Mouse (Mus musculus) spleen, adult 12 weeks (tissue): ENCODE data around the gene Cep57l1.
"Not testable (repeated sequence)": the region's sequence is repeated elsewhere in the genome, so short reads cannot be mapped to it uniquely, and the experiment has no call there.

Experiments used
- DNase-seq: peaks from one replicate; pipeline ENCODE4 v3.0.0; 2022; ENCODE audit warnings: low spot score

Cep57l1 gene

DNA sequence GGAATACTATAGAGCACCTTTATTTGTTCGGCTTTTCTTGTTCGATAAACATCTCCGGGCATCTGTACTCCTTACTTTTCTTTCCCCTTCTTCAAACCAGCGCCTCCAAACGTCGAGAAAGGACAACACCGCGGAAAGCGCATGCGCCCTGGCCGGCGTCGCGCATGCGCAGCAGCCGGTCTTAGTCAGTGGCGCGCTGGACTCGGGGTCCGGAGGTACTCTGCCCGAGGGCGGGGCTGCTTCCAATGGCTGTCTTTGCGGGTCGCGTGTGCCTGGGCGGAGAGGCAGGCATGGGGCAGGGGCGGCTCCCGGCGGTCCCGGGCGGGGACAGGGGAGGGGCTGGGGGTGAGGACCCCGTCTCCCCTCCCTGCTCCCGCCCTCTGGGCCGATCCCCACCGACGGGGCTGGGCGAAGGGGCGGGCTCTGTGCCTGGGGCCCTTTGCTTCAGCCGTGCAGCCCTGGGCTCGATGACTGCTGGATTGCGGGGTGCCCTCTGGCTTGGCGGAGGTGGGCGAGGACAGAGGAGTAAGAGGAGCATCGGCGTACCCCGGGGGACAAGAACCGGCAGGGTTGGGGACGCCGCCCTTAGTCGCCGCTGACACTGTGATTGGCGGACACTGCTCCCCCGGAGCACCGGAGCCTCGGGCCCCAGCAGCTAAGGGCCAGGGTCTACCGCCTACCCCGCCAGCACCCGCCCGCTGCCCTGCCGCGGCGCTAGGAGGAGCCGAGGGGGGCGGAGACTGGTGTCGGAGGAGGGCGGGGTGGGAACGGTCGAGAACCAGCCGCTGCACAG lies at the start of gene Cep57l1, which contains the start of gene Sesn1:
Gene Cep57l1, minus strand, starts transcription at position 101 of the 793 bp plus-strand sequence.
Gene Sesn1, plus strand, starts transcription at position 165 of the 793 bp plus-strand sequence.
- DNase-seq = peak; percentile 88

GRCm38 (mm10) chr10:41848721-41849120 lies 39.0 kb upstream of the Cep57l1 start:
- DNase-seq = no peak

DNA sequence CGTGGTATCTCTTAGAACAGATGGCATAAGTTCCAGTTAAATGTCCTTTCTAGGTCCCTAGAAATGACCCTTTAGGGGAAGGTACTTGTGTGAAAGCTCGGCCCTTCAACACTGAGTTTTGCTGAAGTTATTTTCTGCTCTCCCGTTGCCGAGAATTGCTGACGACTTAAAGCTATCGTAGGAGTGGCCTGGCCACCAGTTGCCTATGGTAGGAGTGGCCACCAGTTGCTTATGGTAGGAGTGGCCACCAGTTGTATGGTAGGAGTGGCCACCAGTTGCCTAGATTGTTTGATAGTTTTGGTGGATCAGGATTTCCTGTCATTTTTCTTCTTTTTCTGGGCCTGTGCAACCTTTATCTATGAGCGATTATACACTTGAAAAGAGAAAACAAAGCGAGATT lies 38.1 kb upstream of the Cep57l1 start:
- DNase-seq = no peak

- DNase-seq = no peak
These were observed 29.2 kb upstream of the Cep57l1 start for GRCm38 (mm10) chr10:41838911-41839310.

GRCm38 (mm10) chr10:41834131-41834530 lies 24.5 kb upstream of the Cep57l1 start:
- no peak for DNase-seq

DNA sequence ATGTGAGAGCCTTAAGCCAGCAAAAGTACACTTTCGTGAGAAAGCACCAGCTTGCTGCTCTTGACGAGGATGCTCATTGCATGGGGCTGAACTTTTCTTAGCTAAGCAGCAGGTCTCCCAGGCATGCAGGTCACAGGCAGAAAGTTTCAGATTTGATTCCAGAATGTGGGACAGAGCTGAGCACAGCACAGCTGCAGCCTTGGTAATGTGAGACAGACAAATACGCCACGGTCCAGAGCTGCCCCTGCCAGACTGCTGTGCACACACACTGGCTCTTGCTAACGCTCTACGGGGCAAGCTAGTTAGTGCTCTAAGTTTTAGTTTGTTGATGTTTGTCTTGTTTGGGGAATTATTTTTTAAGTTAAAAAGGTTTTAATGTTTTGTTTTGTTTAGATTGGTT lies 22.5 kb upstream of the Cep57l1 start:
- no peak for DNase-seq

- DNase-seq = peak; percentile 41
These were observed 21.3 kb upstream of the Cep57l1 start for GRCm38 (mm10) chr10:41830851-41831522.

GRCm38 (mm10) chr10:41830445-41830844 lies 20.8 kb upstream of the Cep57l1 start:
- no peak for DNase-seq

DNA sequence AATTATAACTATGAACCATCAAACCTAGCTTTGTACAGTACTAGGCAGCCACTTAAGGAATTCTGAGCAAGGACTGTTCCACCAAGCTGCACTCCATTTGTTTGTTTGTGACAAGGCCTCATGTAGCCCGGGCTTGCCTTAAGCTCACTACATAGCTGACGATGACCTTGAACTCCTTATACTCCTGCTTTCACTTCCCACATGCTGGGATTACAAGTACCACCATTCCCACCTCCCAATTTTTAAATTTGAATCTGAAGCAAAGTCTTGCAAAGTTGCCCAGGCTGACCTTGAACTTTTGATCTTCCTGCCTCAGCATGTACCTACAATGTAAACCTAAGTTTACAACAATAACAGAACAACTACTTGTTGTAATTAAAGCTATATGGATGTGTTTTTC lies 20.3 kb upstream of the Cep57l1 start:
- no peak for DNase-seq

DNA sequence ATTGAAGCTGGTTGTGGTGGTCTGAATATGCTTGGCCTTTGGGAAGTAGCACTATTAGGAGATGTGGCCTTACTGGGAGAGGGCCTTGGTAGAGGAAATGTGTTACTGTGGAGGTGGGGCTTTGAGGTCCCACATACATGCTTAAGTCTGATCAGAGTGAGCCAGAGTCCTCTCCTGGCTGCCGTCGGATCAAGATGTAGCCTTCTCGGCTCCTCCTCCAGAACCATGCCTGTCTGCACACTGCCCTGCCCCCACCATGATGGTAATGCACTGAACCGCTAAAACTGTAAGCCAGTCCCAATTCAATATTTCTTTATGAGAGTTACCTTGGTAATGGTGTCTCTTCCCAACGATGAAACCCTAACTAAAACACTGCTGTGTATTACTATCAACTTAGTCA lies 19.5 kb upstream of the Cep57l1 start:
- DNase-seq = no peak

GRCm38 (mm10) chr10:41827784-41828183 lies 18.1 kb upstream of the Cep57l1 start:
- DNase-seq = no peak

DNA sequence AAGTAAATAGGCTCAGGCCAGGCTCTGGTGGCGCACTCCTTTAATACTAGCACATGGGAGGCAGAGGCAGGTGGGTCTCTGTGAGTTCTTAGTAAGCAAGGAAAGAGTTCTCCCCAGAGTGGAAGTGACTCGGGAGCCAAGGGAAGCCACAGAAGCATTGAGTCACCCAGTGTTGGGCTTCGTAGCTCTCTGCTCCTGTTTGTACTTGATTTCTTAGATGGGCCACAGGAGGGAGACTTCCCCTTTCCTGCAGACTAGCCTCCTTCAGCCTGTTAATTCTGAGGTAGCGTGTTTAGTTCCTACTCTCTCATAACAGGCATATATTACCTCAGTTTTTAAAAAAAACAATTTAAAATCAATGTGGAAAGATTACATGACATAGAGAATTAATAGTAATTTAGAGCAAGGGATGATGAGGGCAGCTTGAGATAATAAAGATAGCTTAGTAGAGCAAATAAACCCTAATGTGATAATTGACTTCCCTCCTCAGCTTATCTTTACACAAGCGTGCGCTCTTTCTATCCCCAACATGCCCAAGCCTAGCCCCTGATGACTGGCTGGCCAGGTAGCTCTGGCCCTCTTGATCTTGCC lies 16.9 kb upstream of the Cep57l1 start:
- no peak for DNase-seq

- DNase-seq = no peak
These were observed 16.3 kb upstream of the Cep57l1 start for GRCm38 (mm10) chr10:41825996-41826395.

GRCm38 (mm10) chr10:41825041-41825440 lies 15.4 kb upstream of the Cep57l1 start:
- no peak for DNase-seq

GRCm38 (mm10) chr10:41823916-41824315 lies 14.2 kb upstream of the Cep57l1 start:
- DNase-seq = no peak

DNA sequence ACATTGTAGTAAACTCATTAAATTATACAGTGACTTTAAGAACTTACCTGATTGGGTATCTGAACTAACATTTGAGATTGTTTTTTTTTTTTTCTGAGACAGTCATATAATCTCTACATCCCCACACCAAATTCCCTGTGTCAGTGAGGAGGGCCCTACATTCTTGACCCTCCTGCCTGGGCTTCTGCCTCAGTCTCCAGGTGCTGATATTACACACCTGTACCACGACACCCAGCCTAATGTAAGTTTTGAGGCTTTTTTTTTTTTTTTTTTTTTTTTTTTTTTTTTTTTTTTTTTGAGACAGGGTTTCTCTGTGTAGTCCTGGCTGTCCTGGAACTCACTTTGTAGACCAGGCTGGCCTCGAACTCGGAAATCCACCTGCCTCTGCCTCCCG lies 13.6 kb upstream of the Cep57l1 start:
- not testable (repeated sequence) for DNase-seq

DNA sequence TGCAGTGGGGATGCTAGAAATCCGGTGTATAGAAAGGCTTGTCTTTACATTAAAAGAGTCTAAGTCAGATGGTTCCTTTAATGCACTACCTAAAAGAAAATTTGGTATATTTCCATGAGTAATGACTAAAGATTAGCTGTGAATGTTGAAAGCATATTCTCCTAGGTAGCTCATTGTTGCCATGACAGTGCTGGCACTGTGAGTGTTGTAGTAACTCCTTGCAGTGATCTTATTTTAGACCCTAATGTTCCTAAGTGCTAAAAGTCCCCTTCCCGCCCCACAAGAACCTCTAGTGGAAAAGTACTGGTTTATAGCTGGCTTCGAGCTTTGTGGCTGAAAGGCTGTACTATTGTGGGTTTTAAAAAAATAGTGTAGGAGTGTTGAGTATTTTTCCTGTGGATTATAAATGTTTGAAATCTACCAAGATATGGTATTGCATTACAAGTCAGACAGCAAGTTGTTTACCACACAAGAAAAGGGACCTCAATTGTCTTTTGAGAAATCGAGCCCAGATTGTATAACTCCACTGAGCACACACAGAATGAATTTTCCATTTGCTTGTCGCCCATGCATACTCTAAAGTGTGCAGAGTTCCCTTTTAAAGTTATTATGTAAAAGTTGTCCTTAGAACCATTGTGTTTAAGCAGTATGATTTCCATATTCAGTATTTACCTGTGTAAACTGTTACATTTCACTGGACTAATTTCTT lies 13.1 kb upstream of the Cep57l1 start:
- no peak for DNase-seq

DNA sequence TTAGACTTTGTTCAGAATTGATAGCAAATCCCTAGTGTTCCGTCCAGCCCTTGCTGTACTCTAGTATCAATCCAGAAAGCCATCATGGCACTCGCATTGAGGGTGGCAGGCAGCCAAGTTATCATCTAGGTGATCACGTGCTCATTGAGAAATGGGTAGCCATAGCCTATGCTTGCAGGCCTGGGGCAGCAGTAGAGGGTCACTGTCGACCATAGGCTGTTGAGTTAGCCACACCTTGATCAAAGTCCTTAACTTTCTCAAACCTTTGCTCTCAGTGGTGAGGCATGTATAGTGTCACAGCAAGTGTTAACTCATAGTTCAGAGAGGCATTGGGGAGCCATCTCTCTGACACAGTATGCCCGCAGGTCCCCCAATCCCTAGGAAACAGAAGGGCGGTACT lies 11.5 kb upstream of the Cep57l1 start:
- no peak for DNase-seq

- DNase-seq = no peak
These were observed 10.7 kb upstream of the Cep57l1 start for GRCm38 (mm10) chr10:41820401-41820800.

DNA sequence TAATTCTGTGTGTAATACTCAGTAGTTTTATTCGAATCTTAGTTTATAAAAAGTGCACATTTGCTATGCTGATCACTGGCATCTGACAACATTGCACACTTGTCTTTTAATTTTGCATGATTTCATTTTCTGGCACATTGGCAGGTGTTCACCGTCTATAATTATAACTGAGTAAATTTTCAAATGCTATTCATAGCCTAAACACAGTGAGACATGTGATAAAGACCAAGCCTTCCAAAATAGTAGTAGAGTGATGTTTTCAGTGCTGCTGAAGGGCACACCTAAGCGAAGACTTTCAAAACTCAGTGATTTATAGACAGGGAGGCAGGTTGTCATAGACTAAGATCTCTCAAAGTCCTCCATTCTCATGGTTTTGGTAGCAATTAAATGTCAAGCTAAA lies 9.6 kb upstream of the Cep57l1 start:
- no peak for DNase-seq

DNA sequence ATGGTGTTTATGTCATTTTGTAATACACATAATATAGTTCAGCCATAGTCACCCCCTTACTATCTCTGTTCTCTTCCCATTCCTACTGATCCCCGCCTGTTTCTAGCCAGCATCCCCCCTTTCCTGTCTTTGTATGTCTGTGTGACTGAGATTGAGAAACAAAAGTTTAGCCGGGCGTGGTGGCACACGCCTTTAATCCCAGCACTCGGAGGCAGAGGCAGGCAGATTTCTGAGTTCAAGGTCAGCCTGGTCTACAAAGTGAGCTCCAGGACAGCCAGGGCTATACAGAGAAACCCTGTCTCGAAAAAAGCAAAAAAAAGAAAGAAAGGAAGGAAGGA lies 9.0 kb upstream of the Cep57l1 start:
- DNase-seq = not testable (repeated sequence)

DNA sequence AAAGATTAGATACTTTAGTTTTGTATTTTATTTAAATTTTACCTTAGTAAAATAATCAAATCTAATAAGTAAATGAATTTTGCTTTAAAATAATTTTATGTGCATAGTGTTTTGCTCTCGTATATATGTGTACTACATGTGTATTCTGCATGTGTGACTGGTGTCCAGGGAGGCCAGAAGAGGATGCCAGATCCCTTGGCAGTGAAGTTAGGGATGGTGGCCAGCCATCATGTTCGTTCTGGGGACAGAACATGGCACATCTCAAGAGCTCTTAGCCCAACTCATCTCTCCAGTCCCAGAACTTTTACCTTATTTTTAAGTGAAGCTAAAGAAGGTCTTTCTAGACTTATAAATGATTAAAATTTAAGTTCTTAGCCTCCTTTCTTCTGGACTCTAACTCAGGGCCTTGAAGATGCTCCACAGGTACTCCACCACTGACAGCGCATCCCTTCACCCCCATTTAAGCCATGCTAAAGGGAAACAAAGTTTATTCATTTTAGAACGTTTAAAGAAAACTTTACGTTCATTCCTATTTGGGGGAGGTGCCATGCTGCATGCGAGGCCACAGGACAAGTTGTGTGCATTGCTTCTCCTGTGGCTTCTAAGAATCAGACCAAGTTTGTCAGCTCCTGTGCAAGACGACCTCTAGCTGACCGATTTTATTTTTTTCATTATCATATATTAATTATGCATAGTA lies 8.5 kb upstream of the Cep57l1 start:
- no peak for DNase-seq
